Mouse (Mus musculus) midbrain, embryonic 11.5 days (tissue): ENCODE data around the gene Tprgl. TPM values are rescaled to one million over a fixed set of nuclear protein-coding genes. Genes with fewer than 3 reads are reported as not detected.

Experiments
- ATAC-seq: fragments of 200-750 bp; cut with Nextera tagmentation; 2 replicates; pipeline ENCODE4 v1.8.0; 2017; ENCODE audit warnings: moderate TSS enrichment, moderate library complexity; ENCODE audit not compliant: low FRiP score
- DNase-seq: peaks from one replicate; pipeline ENCODE4 v3.0.0; 2015; ENCODE audit warnings: low spot score; ENCODE audit errors: missing footprints
- H3K27ac ChIP-seq: fragments of 300-500 bp; sonication (generic); 2 replicates; pipeline ENCODE4 v1.5.1; 2014; ENCODE audit warnings: low read depth, low read length
- H3K27me3 ChIP-seq: fragments of 300-500 bp; sonication (generic); 2 replicates; pipeline ENCODE4 v1.6.1; 2014; ENCODE audit warnings: mild to moderate bottlenecking, low read length, moderate library complexity, mixed read lengths; ENCODE audit not compliant: control insufficient read depth, insufficient read depth
- H3K36me3 ChIP-seq: fragments of 300-500 bp; sonication (generic); 2 replicates; pipeline ENCODE4 v1.6.1; 2014; ENCODE audit warnings: mild to moderate bottlenecking, low read length, moderate library complexity, mixed read lengths; ENCODE audit not compliant: control insufficient read depth, insufficient read depth
- H3K4me1 ChIP-seq: fragments of 300-500 bp; sonication (generic); 2 replicates; pipeline ENCODE4 v1.6.1; 2014; ENCODE audit warnings: low read length; ENCODE audit not compliant: control insufficient read depth, insufficient read depth
- H3K4me2 ChIP-seq: fragments of 300-500 bp; sonication (generic); 2 replicates; pipeline ENCODE4 v1.6.1; 2014; ENCODE audit warnings: mild to moderate bottlenecking, moderate library complexity
- H3K4me3 ChIP-seq: fragments of 300-500 bp; sonication (generic); 2 replicates; pipeline ENCODE4 v1.5.1; 2014; ENCODE audit warnings: low read depth, low read length
- H3K9ac ChIP-seq: fragments of 300-500 bp; sonication (generic); 2 replicates; pipeline ENCODE4 v1.6.1; 2014; ENCODE audit warnings: low read length
- H3K9me3 ChIP-seq: fragments of 300-500 bp; sonication (generic); 2 replicates; pipeline ENCODE4 v1.6.1; 2016; ENCODE audit warnings: low read length; ENCODE audit not compliant: control insufficient read depth
- WGBS: fragments of 180-500 bp; shearing (Covaris S2); extraction: QIAGEN DNeasy Blood & Tissue Kit; methylation state at CpG from one replicate; pipeline ENCODE4 v1.1.7; 2014; 5-methylcytosine and 5-hydroxymethylcytosine counted together
- polyA plus RNA-seq: library from polyadenylated mRNA; unstranded; fragments of >200 nt; fragmentation: Nextera tagmentation; extraction: Ambion mirVana; gene quantifications from 2 replicates; pipeline ENCODE4 v1.2.1, GENCODE M21; 2014

Gene Tprgl
- polyA plus RNA-seq, 1 experiment from 2014 or later, result 140 TPM

- ATAC-seq, result peak; percentile 86
- Histone ChIP-seq H3K36me3 (no peaks in the 10 kb centered on the region), H3K9me3 (no peaks in the 10 kb centered on the region), H3K27ac (no peak within 1 kb of the TSS; the same call in 1 of the 2 replicates), H3K9ac (peak within 1 kb of the TSS; percentile 73), H3K4me1 (peaks cover 16% of the 10 kb centered on the region), H3K4me2 (peak within 1 kb of the TSS; percentile 95), H3K27me3 (peaks cover 29% of the 10 kb centered on the region), H3K4me3 (peak within 1 kb of the TSS; percentile 57)
- peak; percentile 98 for DNase-seq
- under 1% methylated on average over 48 of the region's 61 CpGs for whole genome bisulfite sequencing
Measured at GRCm38 (mm10) chr4:154170506-154171150, 10.2 kb upstream of the Tprgl start, which contains the start of gene Megf6. Gene Megf6, plus strand, starts transcription at chr4:154170730.

- H3K27me3 ChIP-seq, result peaks cover 29% of the 10 kb centered on the region
- peak overlapping the region; percentile 57 for H3K4me3 ChIP-seq
- H3K27ac ChIP-seq, result no peak overlapping the region
- ATAC-seq (peak; percentile 45), DNase-seq (peak; percentile 94)
- 1% methylated on average over 15 of the region's 15 CpGs for WGBS
- H3K9ac ChIP-seq, result peak overlapping the region; percentile 39
- peaks cover 16% of the 10 kb centered on the region for H3K4me1 ChIP-seq
- no peaks in the 10 kb centered on the region for H3K36me3 ChIP-seq
- H3K4me2 ChIP-seq, result peak overlapping the region; percentile 95
- H3K9me3 ChIP-seq, result no peaks in the 10 kb centered on the region
Measured at GRCm38 (mm10) chr4:154170021-154170420, 9.6 kb upstream of the Tprgl start.

- ATAC-seq, result no peak
- peaks cover 10% of the 10 kb centered on the region for H3K4me1 ChIP-seq
- 25% methylated on average over 5 of the region's 5 CpGs for WGBS
Measured at GRCm38 (mm10) chr4:154167053-154167452, 6.6 kb upstream of the Tprgl start.

GRCm38 (mm10) chr4:154163296-154163695, 2.8 kb upstream of the Tprgl start:
- Histone ChIP-seq H3K4me3 (no peak overlapping the region), H3K9ac (no peak overlapping the region), H3K27ac (no peak overlapping the region), H3K9me3 (no peaks in the 10 kb centered on the region), H3K4me1 (peaks cover 13% of the 10 kb centered on the region), H3K36me3 (peaks cover 3% of the 10 kb centered on the region; the same call in 1 of the 2 replicates), H3K27me3 (0 out of 2 replicates have a peak, but pooled peaks cover 2% of the 10 kb centered on the region), H3K4me2 (no peak overlapping the region)
- ATAC-seq (no peak), DNase-seq (peak; percentile 99)
- WGBS, result 12% methylated on average over 7 of the region's 7 CpGs

More at GRCm38 (mm10) chr4:154167053-154167452, 6.6 kb upstream of the Tprgl start:
- Histone ChIP-seq H3K4me3 (no peak overlapping the region), H3K27me3 (peaks cover 29% of the 10 kb centered on the region), H3K9me3 (no peaks in the 10 kb centered on the region), H3K4me2 (no peak overlapping the region), H3K36me3 (no peaks in the 10 kb centered on the region), H3K27ac (no peak overlapping the region), H3K9ac (no peak overlapping the region)
- DNase-seq, result peak; percentile 96

GRCm38 (mm10) chr4:154159961-154160537, 417 bp downstream of the Tprgl start:
- DNase-seq, result peak; percentile 90
- Histone ChIP-seq H3K4me2 (peak overlapping the region; percentile 77), H3K4me3 (peak overlapping the region; percentile 94)

GRCm38 (mm10) chr4:154159002-154159401, 1.5 kb downstream of the Tprgl start:
- WGBS, result 16% methylated on average over 6 of the region's 6 CpGs
- no peak overlapping the region for H3K9ac ChIP-seq
- peaks cover 9% of the 10 kb centered on the region; the same call in 1 of the 2 replicates for H3K36me3 ChIP-seq
- H3K4me2 ChIP-seq, result no peak overlapping the region
- H3K4me3 ChIP-seq, result no peak overlapping the region
- DNase-seq (peak; percentile 98), ATAC-seq (peak; percentile 6)
- no peaks in the 10 kb centered on the region for H3K9me3 ChIP-seq
- H3K27me3 ChIP-seq, result no peaks in the 10 kb centered on the region
- H3K27ac ChIP-seq, result no peak overlapping the region
- peaks cover 13% of the 10 kb centered on the region for H3K4me1 ChIP-seq

More at GRCm38 (mm10) chr4:154159961-154160537, 417 bp downstream of the Tprgl start:
- peak; percentile 59 for ATAC-seq
- Histone ChIP-seq H3K9ac (peak overlapping the region; percentile 81), H3K27ac (peak overlapping the region; percentile 48; the same call in 1 of the 2 replicates), H3K4me1 (peaks cover 13% of the 10 kb centered on the region), H3K27me3 (no peaks in the 10 kb centered on the region), H3K36me3 (peaks cover 9% of the 10 kb centered on the region; the same call in 1 of the 2 replicates), H3K9me3 (no peaks in the 10 kb centered on the region)
- 2% methylated on average over 47 of the region's 47 CpGs for WGBS

- Histone ChIP-seq H3K9me3 (no peaks in the 10 kb centered on the region), H3K27ac (no peak overlapping the region), H3K36me3 (peaks cover 9% of the 10 kb centered on the region; the same call in 1 of the 2 replicates), H3K9ac (no peak overlapping the region), H3K4me2 (no peak overlapping the region), H3K27me3 (no peaks in the 10 kb centered on the region), H3K4me1 (peaks cover 13% of the 10 kb centered on the region), H3K4me3 (no peak overlapping the region)
- WGBS, result 97% methylated on average over 14 of the region's 14 CpGs
- ATAC-seq (no peak), DNase-seq (no peak)
Measured at GRCm38 (mm10) chr4:154157970-154158662, 2.4 kb downstream of the Tprgl start.

- Histone ChIP-seq H3K9ac (no peak overlapping the region), H3K4me2 (no peak overlapping the region), H3K9me3 (no peaks in the 10 kb centered on the region), H3K4me1 (peaks cover 9% of the 10 kb centered on the region), H3K4me3 (no peak overlapping the region), H3K27me3 (no peaks in the 10 kb centered on the region), H3K27ac (no peak overlapping the region), H3K36me3 (peaks cover 15% of the 10 kb centered on the region)
- WGBS, result 87% methylated on average over 7 of the region's 7 CpGs
- DNase-seq, result no peak
- no peak for ATAC-seq
Measured at GRCm38 (mm10) chr4:154156050-154156449, 4.4 kb downstream of the Tprgl start.
